Mouse (Mus musculus) small intestine, adult 2 months (tissue): ENCODE measurements around the gene Smyd3.

Experiments
- CTCF ChIP-seq: fragments of 200-500 bp; IDR thresholded peaks from 2 replicates; pipeline ENCODE4 v1.5.1; 2012; ENCODE audit warnings: low read depth, mild to moderate bottlenecking, control low read depth, inconsistent platforms, low read length, moderate library complexity, mixed read lengths; ENCODE audit not compliant: insufficient replicate concordance, insufficient read length; ENCODE audit errors: extremely low read depth
- POLR2A ChIP-seq: fragments of 200-500 bp; IDR thresholded peaks from 2 replicates; pipeline ENCODE4 v1.6.1; 2012; ENCODE audit warnings: low read depth, mild to moderate bottlenecking, control low read depth, inconsistent platforms, low read length, moderate library complexity

GRCm38 (mm10) chr1:179261496-179261966, 256.3 kb downstream of the Smyd3 start:
- TF ChIP-seq CTCF (no peak), POLR2A (no peak)
